ENCODE assay signal across 21 mouse cellular contexts in the genomic region with DNA sequence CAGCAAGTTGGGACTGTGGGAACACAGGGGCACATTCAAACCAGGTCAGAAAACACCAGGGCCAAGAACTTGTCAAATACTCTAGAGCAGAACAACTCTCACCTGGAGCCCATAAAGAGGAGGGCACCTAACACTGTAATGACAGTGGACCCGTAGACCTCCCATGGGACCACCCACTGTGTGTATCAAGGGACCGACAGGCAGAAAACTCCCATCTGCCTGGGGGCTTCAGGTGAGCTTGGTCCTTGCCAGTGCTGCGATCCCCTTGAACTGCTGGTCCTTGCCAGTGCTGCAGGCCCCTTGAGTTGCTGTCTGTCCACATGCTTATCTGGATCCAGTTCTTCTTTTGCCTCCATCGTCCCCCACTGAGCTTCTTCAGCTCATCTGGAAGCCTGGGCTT.
DNase-seq lines count a peak whose midpoint lies in the region; ATAC-seq and TF ChIP-seq lines count a peak whose summit lies in the region.
"Had no signal": no experiment of that assay in that cellular context is flagged by ENCODE, and none has a peak within 500 bp of the region (broad histone marks: within the 10 kb centered on the region; RNA-seq: fewer than 3 reads in every experiment).

No protein-coding gene starts in this region.

- 62% methylated on average over 4 of the region's 4 CpGs for WGBS in hindbrain, embryonic 11.5 days
- 56% methylated on average over 4 of the region's 4 CpGs for WGBS in hindbrain, embryonic 16.5 days
- WGBS in kidney, embryonic 15.5 days: 55% methylated on average over 4 of the region's 4 CpGs
- 63% methylated on average over 4 of the region's 4 CpGs for WGBS in midbrain, embryonic 11.5 days
- WGBS in midbrain, postnatal 0 days: 57% methylated on average over 4 of the region's 4 CpGs
- 63% methylated on average over 4 of the region's 4 CpGs for WGBS in hindbrain, embryonic 13.5 days

- peaks cover 8% of the 10 kb centered on the region; the same call in 1 of the 2 replicates for H3K4me1 ChIP-seq in hindbrain, embryonic 11.5 days (replicated peaks; ENCODE audit: control insufficient read depth, insufficient read depth, low read length)
- H3K4me1 ChIP-seq in hindbrain, embryonic 16.5 days (ENCODE audit: control insufficient read depth, insufficient read depth, low read depth, low read length): peaks cover 16% of the 10 kb centered on the region
- peaks cover 52% of the 10 kb centered on the region for H3K4me1 ChIP-seq in kidney, embryonic 15.5 days
- H3K4me1 ChIP-seq in midbrain, embryonic 11.5 days (ENCODE audit: control insufficient read depth, insufficient read depth, low read length): peaks cover 39% of the 10 kb centered on the region
- H3K4me1 ChIP-seq in midbrain, postnatal 0 days (ENCODE audit: insufficient read depth, low read length): peaks cover 14% of the 10 kb centered on the region; the same call in 1 of the 2 replicates
- H3K4me1 ChIP-seq in hindbrain, embryonic 13.5 days (replicated peaks): peaks cover 52% of the 10 kb centered on the region

- H3K4me2 ChIP-seq in hindbrain, embryonic 11.5 days (replicated peaks; ENCODE audit: low read depth, low read length): no peak overlapping the region
- no peak overlapping the region for H3K4me2 ChIP-seq in hindbrain, embryonic 16.5 days (ENCODE audit: low read length)
- H3K4me2 ChIP-seq in kidney, embryonic 15.5 days: no peak overlapping the region
- H3K4me2 ChIP-seq in midbrain, embryonic 11.5 days: no peak overlapping the region
- no peak overlapping the region for H3K4me2 ChIP-seq in midbrain, postnatal 0 days (ENCODE audit: low read depth, low read length, poor library complexity, severe bottlenecking)
- H3K4me2 ChIP-seq in hindbrain, embryonic 13.5 days: no peak overlapping the region
- H3K4me2 ChIP-seq: embryonic facial prominence, embryonic 15.5 days; intestine, embryonic 15.5 days had no signal

- H3K27me3 ChIP-seq in hindbrain, embryonic 11.5 days (ENCODE audit: control insufficient read depth, insufficient read depth, low read length): no peaks in the 10 kb centered on the region
- no peaks in the 10 kb centered on the region for H3K27me3 ChIP-seq in hindbrain, embryonic 16.5 days (replicated peaks; ENCODE audit: control insufficient read depth, insufficient read depth, low read length)
- no peaks in the 10 kb centered on the region for H3K27me3 ChIP-seq in kidney, embryonic 15.5 days
- no peaks in the 10 kb centered on the region for H3K27me3 ChIP-seq in midbrain, embryonic 11.5 days (ENCODE audit: control insufficient read depth, insufficient read depth, low read length)
- no peaks in the 10 kb centered on the region for H3K27me3 ChIP-seq in midbrain, postnatal 0 days (ENCODE audit: insufficient read depth, low read length)
- no peaks in the 10 kb centered on the region for H3K27me3 ChIP-seq in hindbrain, embryonic 13.5 days
- H3K27me3 ChIP-seq: embryonic facial prominence, embryonic 15.5 days; intestine, embryonic 15.5 days had no signal

- ATAC-seq in hindbrain, embryonic 11.5 days (ENCODE audit: low FRiP score): no peak
- ATAC-seq in hindbrain, embryonic 16.5 days: no peak
- no peak for ATAC-seq in kidney, embryonic 15.5 days (replicated peaks; ENCODE audit: low FRiP score)
- no peak for ATAC-seq in midbrain, embryonic 11.5 days (ENCODE audit: low FRiP score)
- ATAC-seq in midbrain, postnatal 0 days (ENCODE audit: low FRiP score): no peak
- ATAC-seq in hindbrain, embryonic 13.5 days (ENCODE audit: low FRiP score): no peak
- ATAC-seq: CD4-positive, CD25-positive, alpha-beta regulatory T cell, adult 4 months; forebrain, embryonic 14.5 days; intestine, embryonic 15.5 days had no signal

- H3K9ac ChIP-seq in hindbrain, embryonic 11.5 days (ENCODE audit: low read depth, low read length): no peak overlapping the region
- no peak overlapping the region for H3K9ac ChIP-seq in hindbrain, embryonic 16.5 days (ENCODE audit: low read depth, low read length)
- H3K9ac ChIP-seq in kidney, embryonic 15.5 days: no peak overlapping the region
- H3K9ac ChIP-seq in midbrain, embryonic 11.5 days (ENCODE audit: low read length): no peak overlapping the region
- H3K9ac ChIP-seq in midbrain, postnatal 0 days (replicated peaks; ENCODE audit: low read length, poor library complexity, severe bottlenecking): no peak overlapping the region
- H3K9ac ChIP-seq in hindbrain, embryonic 13.5 days: no peak overlapping the region
- H3K9ac ChIP-seq: embryonic facial prominence, embryonic 15.5 days; intestine, embryonic 15.5 days had no signal

- TF ChIP-seq CTCF in midbrain, postnatal 0 days (IDR thresholded peaks at IDR 0.05): no peak

- no peaks in the 10 kb centered on the region for H3K36me3 ChIP-seq in hindbrain, embryonic 11.5 days (ENCODE audit: control insufficient read depth, insufficient read depth, low read length)
- H3K36me3 ChIP-seq in hindbrain, embryonic 16.5 days (ENCODE audit: control insufficient read depth, insufficient read depth, low read length): no peaks in the 10 kb centered on the region
- H3K36me3 ChIP-seq in kidney, embryonic 15.5 days: no peaks in the 10 kb centered on the region
- H3K36me3 ChIP-seq in midbrain, embryonic 11.5 days (ENCODE audit: control insufficient read depth, insufficient read depth, low read length): no peaks in the 10 kb centered on the region
- no peaks in the 10 kb centered on the region for H3K36me3 ChIP-seq in midbrain, postnatal 0 days (ENCODE audit: insufficient read depth, low read length)
- no peaks in the 10 kb centered on the region for H3K36me3 ChIP-seq in hindbrain, embryonic 13.5 days
- H3K36me3 ChIP-seq: embryonic facial prominence, embryonic 15.5 days; intestine, embryonic 15.5 days had no signal

- no peaks in the 10 kb centered on the region for H3K9me3 ChIP-seq in hindbrain, embryonic 11.5 days (ENCODE audit: control insufficient read depth, low read length)
- H3K9me3 ChIP-seq in hindbrain, embryonic 16.5 days (ENCODE audit: control insufficient read depth, low read length): peaks cover 2% of the 10 kb centered on the region
- H3K9me3 ChIP-seq in kidney, embryonic 15.5 days (replicated peaks): peaks cover 9% of the 10 kb centered on the region
- H3K9me3 ChIP-seq in midbrain, embryonic 11.5 days (ENCODE audit: control insufficient read depth, low read length): peaks cover 2% of the 10 kb centered on the region; the same call in 1 of the 2 replicates
- H3K9me3 ChIP-seq in midbrain, postnatal 0 days (ENCODE audit: low read length): no peaks in the 10 kb centered on the region
- peaks cover 5% of the 10 kb centered on the region; the same call in 1 of the 2 replicates for H3K9me3 ChIP-seq in hindbrain, embryonic 13.5 days
- H3K9me3 ChIP-seq: intestine, embryonic 15.5 days had no signal

- H3K4me3 ChIP-seq in hindbrain, embryonic 11.5 days (ENCODE audit: low read depth, low read length): no peak overlapping the region
- no peak overlapping the region for H3K4me3 ChIP-seq in hindbrain, embryonic 16.5 days (ENCODE audit: low read length)
- H3K4me3 ChIP-seq in kidney, embryonic 15.5 days (replicated peaks): no peak overlapping the region
- no peak overlapping the region for H3K4me3 ChIP-seq in midbrain, embryonic 11.5 days (ENCODE audit: low read depth, low read length)
- H3K4me3 ChIP-seq in midbrain, postnatal 0 days (ENCODE audit: low read depth, low read length): no peak overlapping the region
- H3K4me3 ChIP-seq in hindbrain, embryonic 13.5 days: no peak overlapping the region
- H3K4me3 ChIP-seq: embryonic facial prominence, embryonic 15.5 days; heart, adult 2 months; intestine, embryonic 15.5 days had no signal

- no peak for DNase-seq in hindbrain, embryonic 11.5 days (ENCODE audit: low spot score)
- no peak for DNase-seq in kidney, adult 18-20 months
- peak; percentile 82 for DNase-seq in midbrain, embryonic 11.5 days (ENCODE audit: low spot score, missing footprints)
- no peak for DNase-seq in midbrain, postnatal 0 days (ENCODE audit: low spot score)
- DNase-seq in right cerebral cortex, adult 18-20 months: no peak
- DNase-seq: adrenal gland, adult 2 months; adrenal gland, postnatal 14 days; cerebellum, adult 11 months; cerebellum, adult 2 months; cerebellum, adult 9-11 months; cerebellum, postnatal 25 days; embryo, embryonic 11 days; gastrocnemius, postnatal 25 days; heart, adult 2 months had no signal

- 0 out of 2 replicates have a peak overlapping the region, but pooled peaks have one; percentile 11 for H3K27ac ChIP-seq in hindbrain, embryonic 11.5 days (ENCODE audit: low read depth, low read length)
- H3K27ac ChIP-seq in hindbrain, embryonic 16.5 days (ENCODE audit: low read depth, low read length): no peak overlapping the region
- peak overlapping the region; percentile 96; the same call in 1 of the 2 replicates for H3K27ac ChIP-seq in kidney, embryonic 15.5 days
- H3K27ac ChIP-seq in midbrain, embryonic 11.5 days (ENCODE audit: low read depth, low read length): no peak overlapping the region
- no peak overlapping the region for H3K27ac ChIP-seq in midbrain, postnatal 0 days (ENCODE audit: low read depth, low read length)
- H3K27ac ChIP-seq in hindbrain, embryonic 13.5 days: peak overlapping the region; percentile 40; the same call in 1 of the 2 replicates
- H3K27ac ChIP-seq: embryonic facial prominence, embryonic 15.5 days; heart, adult 2 months; intestine, embryonic 15.5 days had no signal

Comparison
In these comparisons a context has a peak if more than half of its experiments do, and no peak if none do; other contexts are left out.
1. H3K27ac ChIP-seq: peak in hindbrain, embryonic 11.5 days (single experiment), kidney, embryonic 15.5 days (single experiment) and hindbrain, embryonic 13.5 days (single experiment); none in hindbrain, embryonic 16.5 days (single experiment), midbrain, embryonic 11.5 days (single experiment) and midbrain, postnatal 0 days (single experiment).